Mouse (Mus musculus): ENCODE measurements around the gene Ank. TPM values are rescaled to one million over a fixed set of nuclear protein-coding genes. Genes with fewer than 3 reads are reported as not detected.

Ank gene
- polyA plus RNA-seq, 1 experiment from 2014 or later = 15.0 TPM

DNA sequence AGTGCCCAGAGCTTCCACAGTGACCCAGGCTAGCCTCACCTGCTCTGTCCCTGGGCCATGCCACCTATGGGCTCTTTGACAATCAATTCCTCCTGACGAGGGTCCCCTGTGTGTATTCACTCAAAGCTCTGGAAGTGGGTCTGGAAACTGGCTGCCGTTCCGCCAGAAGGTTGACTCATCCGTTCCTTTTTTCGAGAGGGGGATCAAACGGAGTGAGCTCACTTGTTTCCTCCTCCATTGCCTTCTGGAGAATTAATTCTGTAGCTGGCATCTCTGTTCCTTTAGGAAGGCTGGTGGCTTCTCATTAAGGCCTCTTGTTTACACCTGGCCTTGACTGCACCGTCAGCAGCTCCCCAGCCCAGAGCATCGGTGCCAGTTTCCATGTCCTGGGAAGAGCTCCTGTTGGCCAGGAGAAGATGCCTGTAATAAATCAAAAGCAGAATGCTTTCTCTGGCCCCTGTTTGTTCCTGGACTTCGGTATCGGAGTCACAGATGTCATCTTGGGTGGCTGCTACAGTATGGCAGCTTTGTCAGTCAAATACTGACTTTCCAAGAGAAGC, 99.2 kb downstream of the Ank start:
- Histone ChIP-seq H3K4me1 (ENCODE audit: control insufficient read depth, insufficient read depth, low read length) (no peaks in the 10 kb centered on the region), H3K4me2 (ENCODE audit: low read length) (no peak overlapping the region)
- no peak for ATAC-seq (ENCODE audit: low FRiP score, low TSS enrichment)

GRCm38 (mm10) chr15:27567356-27567755, 100.9 kb downstream of the Ank start:
- no peak overlapping the region for H3K4me3 ChIP-seq (replicated peaks; ENCODE audit: low read depth, low read length)
- peaks cover 39% of the 10 kb centered on the region for H3K36me3 ChIP-seq (ENCODE audit: control insufficient read depth, insufficient read depth, low read length)
- no peak for DNase-seq

More for the DNA sequence above, 99.2 kb downstream of the Ank start:
- WGBS = 94% methylated on average over 10 of the region's 10 CpGs
- no peaks in the 10 kb centered on the region for H3K9me3 ChIP-seq (ENCODE audit: control insufficient read depth, low read length)
- H3K36me3 ChIP-seq (ENCODE audit: control insufficient read depth, insufficient read depth, low read length) = peaks cover 29% of the 10 kb centered on the region
- no peak overlapping the region for H3K9ac ChIP-seq (replicated peaks; ENCODE audit: low read length)
- H3K27me3 ChIP-seq (ENCODE audit: control insufficient read depth, insufficient read depth, low read length) = no peaks in the 10 kb centered on the region
- H3K27ac ChIP-seq (replicated peaks; ENCODE audit: low read depth, low read length) = no peak overlapping the region
- no peak overlapping the region for H3K4me3 ChIP-seq (replicated peaks; ENCODE audit: low read depth, low read length)
- DNase-seq = no peak

GRCm38 (mm10) chr15:27568371-27568770, 101.9 kb downstream of the Ank start:
- Histone ChIP-seq H3K4me3 (replicated peaks; ENCODE audit: low read depth, low read length) (no peak overlapping the region), H3K9me3 (ENCODE audit: control insufficient read depth, low read length) (no peaks in the 10 kb centered on the region), H3K27me3 (ENCODE audit: control insufficient read depth, insufficient read depth, low read length) (no peaks in the 10 kb centered on the region), H3K4me1 (ENCODE audit: control insufficient read depth, insufficient read depth, low read length) (no peaks in the 10 kb centered on the region), H3K4me2 (ENCODE audit: low read length) (no peak overlapping the region), H3K9ac (replicated peaks; ENCODE audit: low read length) (no peak overlapping the region), H3K36me3 (ENCODE audit: control insufficient read depth, insufficient read depth, low read length) (peaks cover 46% of the 10 kb centered on the region), H3K27ac (replicated peaks; ENCODE audit: low read depth, low read length) (no peak overlapping the region)
- 68% methylated on average over 6 of the region's 6 CpGs for WGBS
- ATAC-seq (ENCODE audit: low FRiP score, low TSS enrichment) (no peak), DNase-seq (no peak)

More at GRCm38 (mm10) chr15:27567356-27567755, 100.9 kb downstream of the Ank start:
- no peak overlapping the region for H3K4me2 ChIP-seq (ENCODE audit: low read length)
- ATAC-seq (ENCODE audit: low FRiP score, low TSS enrichment) = no peak
- H3K27ac ChIP-seq (replicated peaks; ENCODE audit: low read depth, low read length) = no peak overlapping the region
- H3K9ac ChIP-seq (replicated peaks; ENCODE audit: low read length) = no peak overlapping the region
- H3K27me3 ChIP-seq (ENCODE audit: control insufficient read depth, insufficient read depth, low read length) = no peaks in the 10 kb centered on the region
- no peaks in the 10 kb centered on the region for H3K9me3 ChIP-seq (ENCODE audit: control insufficient read depth, low read length)
- H3K4me1 ChIP-seq (ENCODE audit: control insufficient read depth, insufficient read depth, low read length) = no peaks in the 10 kb centered on the region
- WGBS = 91% methylated on average over 16 of the region's 16 CpGs

GRCm38 (mm10) chr15:27569924-27570323, 103.4 kb downstream of the Ank start:
- H3K36me3 ChIP-seq (ENCODE audit: control insufficient read depth, insufficient read depth, low read length) = peaks cover 51% of the 10 kb centered on the region
- H3K9ac ChIP-seq (replicated peaks; ENCODE audit: low read length) = no peak overlapping the region
- WGBS = 85% methylated on average over 2 of the region's 2 CpGs
- no peaks in the 10 kb centered on the region for H3K4me1 ChIP-seq (ENCODE audit: control insufficient read depth, insufficient read depth, low read length)
- no peaks in the 10 kb centered on the region for H3K27me3 ChIP-seq (ENCODE audit: control insufficient read depth, insufficient read depth, low read length)
- H3K9me3 ChIP-seq (ENCODE audit: control insufficient read depth, low read length) = no peaks in the 10 kb centered on the region
- H3K4me2 ChIP-seq (ENCODE audit: low read length) = no peak overlapping the region
- H3K27ac ChIP-seq (replicated peaks; ENCODE audit: low read depth, low read length) = no peak overlapping the region
- no peak for ATAC-seq (ENCODE audit: low FRiP score, low TSS enrichment)
- no peak overlapping the region for H3K4me3 ChIP-seq (replicated peaks; ENCODE audit: low read depth, low read length)
- DNase-seq = no peak

DNA sequence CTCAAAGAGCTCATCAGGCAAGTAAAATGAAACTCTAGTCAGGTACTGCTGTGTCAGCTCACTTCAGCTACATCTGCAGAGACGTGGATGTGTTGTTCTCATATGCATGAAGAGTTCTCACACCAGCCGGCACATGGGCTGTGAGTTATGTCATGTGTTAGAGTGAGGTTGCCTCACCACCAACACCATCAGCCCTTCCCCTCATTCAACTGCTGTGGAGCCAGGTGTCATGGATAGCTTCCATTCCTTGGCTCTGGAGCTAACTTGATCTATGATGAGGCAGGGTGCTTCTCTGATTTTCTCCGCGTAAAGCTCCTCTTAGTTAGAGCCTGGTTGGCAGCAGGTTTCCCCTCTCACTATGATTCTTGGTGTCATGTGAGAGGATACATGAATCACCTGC, 103.9 kb downstream of the Ank start:
- ATAC-seq (ENCODE audit: low FRiP score, low TSS enrichment) = no peak
- Histone ChIP-seq H3K4me2 (ENCODE audit: low read length) (no peak overlapping the region), H3K4me3 (replicated peaks; ENCODE audit: low read depth, low read length) (no peak overlapping the region), H3K9me3 (ENCODE audit: control insufficient read depth, low read length) (no peaks in the 10 kb centered on the region), H3K27ac (replicated peaks; ENCODE audit: low read depth, low read length) (no peak overlapping the region), H3K9ac (replicated peaks; ENCODE audit: low read length) (no peak overlapping the region), H3K4me1 (ENCODE audit: control insufficient read depth, insufficient read depth, low read length) (no peaks in the 10 kb centered on the region), H3K36me3 (ENCODE audit: control insufficient read depth, insufficient read depth, low read length) (peaks cover 50% of the 10 kb centered on the region), H3K27me3 (ENCODE audit: control insufficient read depth, insufficient read depth, low read length) (no peaks in the 10 kb centered on the region)
- no peak for DNase-seq
- WGBS = 96% methylated on average over 4 of the region's 4 CpGs

GRCm38 (mm10) chr15:27571179-27571578, 104.7 kb downstream of the Ank start:
- 76% methylated on average over 8 of the region's 8 CpGs for WGBS
- ATAC-seq (ENCODE audit: low FRiP score, low TSS enrichment) = no peak
- no peak for DNase-seq
- Histone ChIP-seq H3K4me2 (ENCODE audit: low read length) (no peak overlapping the region), H3K36me3 (ENCODE audit: control insufficient read depth, insufficient read depth, low read length) (peaks cover 46% of the 10 kb centered on the region), H3K4me1 (ENCODE audit: control insufficient read depth, insufficient read depth, low read length) (no peaks in the 10 kb centered on the region), H3K4me3 (replicated peaks; ENCODE audit: low read depth, low read length) (no peak overlapping the region), H3K27ac (replicated peaks; ENCODE audit: low read depth, low read length) (no peak overlapping the region), H3K27me3 (ENCODE audit: control insufficient read depth, insufficient read depth, low read length) (no peaks in the 10 kb centered on the region), H3K9me3 (ENCODE audit: control insufficient read depth, low read length) (no peaks in the 10 kb centered on the region), H3K9ac (replicated peaks; ENCODE audit: low read length) (no peak overlapping the region)

GRCm38 (mm10) chr15:27574992-27575781, 108.7 kb downstream of the Ank start:
- Histone ChIP-seq H3K27ac (replicated peaks; ENCODE audit: low read depth, low read length) (no peak overlapping the region), H3K4me3 (replicated peaks; ENCODE audit: low read depth, low read length) (no peak overlapping the region), H3K9ac (replicated peaks; ENCODE audit: low read length) (no peak overlapping the region), H3K9me3 (ENCODE audit: control insufficient read depth, low read length) (no peaks in the 10 kb centered on the region), H3K4me2 (ENCODE audit: low read length) (no peak overlapping the region), H3K4me1 (ENCODE audit: control insufficient read depth, insufficient read depth, low read length) (no peaks in the 10 kb centered on the region), H3K27me3 (ENCODE audit: control insufficient read depth, insufficient read depth, low read length) (no peaks in the 10 kb centered on the region), H3K36me3 (ENCODE audit: control insufficient read depth, insufficient read depth, low read length) (peaks cover 36% of the 10 kb centered on the region)
- ATAC-seq (ENCODE audit: low FRiP score, low TSS enrichment) = no peak; the same call in 1 of the 2 replicates
- DNase-seq = no peak
- WGBS = 84% methylated on average over 8 of the region's 8 CpGs

DNA sequence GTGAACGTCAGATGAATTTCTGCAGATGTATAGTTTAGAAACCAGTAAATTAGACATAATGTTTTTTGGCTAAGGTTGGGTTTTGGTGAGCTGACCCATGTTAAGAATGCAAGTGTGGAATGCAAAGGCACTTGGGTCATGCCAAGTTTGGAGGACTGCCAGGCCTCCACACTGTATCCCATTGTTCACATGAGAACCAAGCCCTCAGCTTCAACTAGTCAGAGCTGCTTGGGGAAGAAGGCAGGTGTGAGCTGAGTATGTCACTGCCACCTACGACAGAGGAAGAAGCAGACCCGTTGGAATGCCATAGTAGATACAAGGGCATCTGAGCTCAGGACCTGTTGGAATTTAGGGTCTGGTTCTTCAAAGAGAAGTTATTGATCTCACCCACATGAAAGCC, 109.5 kb downstream of the Ank start:
- H3K27me3 ChIP-seq (ENCODE audit: control insufficient read depth, insufficient read depth, low read length) = no peaks in the 10 kb centered on the region
- H3K27ac ChIP-seq (replicated peaks; ENCODE audit: low read depth, low read length) = no peak overlapping the region
- WGBS = 82% methylated on average over 3 of the region's 3 CpGs
- H3K4me1 ChIP-seq (ENCODE audit: control insufficient read depth, insufficient read depth, low read length) = no peaks in the 10 kb centered on the region
- H3K9me3 ChIP-seq (ENCODE audit: control insufficient read depth, low read length) = no peaks in the 10 kb centered on the region
- H3K9ac ChIP-seq (replicated peaks; ENCODE audit: low read length) = no peak overlapping the region
- H3K4me2 ChIP-seq (ENCODE audit: low read length) = no peak overlapping the region
- H3K36me3 ChIP-seq (ENCODE audit: control insufficient read depth, insufficient read depth, low read length) = peaks cover 38% of the 10 kb centered on the region
- DNase-seq (no peak), ATAC-seq (ENCODE audit: low FRiP score, low TSS enrichment) (no peak)
- no peak overlapping the region for H3K4me3 ChIP-seq (replicated peaks; ENCODE audit: low read depth, low read length)

DNA sequence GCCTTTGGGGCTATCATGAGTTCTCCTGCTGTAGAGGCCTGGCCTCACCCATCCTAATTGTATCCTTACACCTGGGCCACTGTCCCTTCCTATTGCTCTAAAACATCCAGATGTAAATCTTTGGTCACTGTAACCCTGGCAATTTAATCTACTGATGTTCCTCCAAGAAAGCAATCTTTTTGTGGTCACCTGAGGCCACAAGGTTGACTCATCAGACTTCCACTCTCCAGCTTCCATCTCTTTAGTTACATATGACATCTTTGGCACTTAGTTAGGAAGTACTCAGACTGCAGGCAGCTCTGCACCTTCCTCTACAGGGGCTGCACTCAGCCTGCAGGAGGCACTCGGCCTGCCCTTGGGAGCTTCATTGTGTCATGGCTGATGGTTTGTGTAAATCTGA, 110.4 kb downstream of the Ank start:
- H3K9me3 ChIP-seq (ENCODE audit: control insufficient read depth, low read length) = no peaks in the 10 kb centered on the region
- DNase-seq (no peak), ATAC-seq (ENCODE audit: low FRiP score, low TSS enrichment) (no peak)
- H3K27ac ChIP-seq (replicated peaks; ENCODE audit: low read depth, low read length) = no peak overlapping the region
- H3K9ac ChIP-seq (replicated peaks; ENCODE audit: low read length) = no peak overlapping the region
- H3K27me3 ChIP-seq (ENCODE audit: control insufficient read depth, insufficient read depth, low read length) = no peaks in the 10 kb centered on the region
- WGBS = 83% methylated on average over 1 of the region's 1 CpGs
- H3K4me1 ChIP-seq (ENCODE audit: control insufficient read depth, insufficient read depth, low read length) = 0 out of 2 replicates have a peak, but pooled peaks cover 6% of the 10 kb centered on the region
- H3K36me3 ChIP-seq (ENCODE audit: control insufficient read depth, insufficient read depth, low read length) = peaks cover 32% of the 10 kb centered on the region
- H3K4me2 ChIP-seq (ENCODE audit: low read length) = no peak overlapping the region
- H3K4me3 ChIP-seq (replicated peaks; ENCODE audit: low read depth, low read length) = no peak overlapping the region
